Comparison of ENCODE assay signal across 18 mouse cellular contexts in genomic region chr10:67484091-67484745, GRCm38 (mm10).
"Had no signal": no experiment of that assay in that cellular context is flagged by ENCODE, and none has a peak within 500 bp of the region (broad histone marks: within the 10 kb centered on the region; RNA-seq: fewer than 3 reads in every experiment).

No protein-coding gene starts in this region.

- H3K36me3 ChIP-seq: liver, embryonic 15.5 days; midbrain, embryonic 10.5 days; midbrain, embryonic 12.5 days; neural tube, embryonic 13.5 days; neural tube, embryonic 15.5 days; stomach, embryonic 15.5 days had no signal

- H3K4me3 ChIP-seq: liver, embryonic 15.5 days; midbrain, embryonic 10.5 days; midbrain, embryonic 12.5 days; myocyte; neural tube, embryonic 13.5 days; neural tube, embryonic 15.5 days; stomach, embryonic 15.5 days had no signal

- ATAC-seq: liver, postnatal 0 days; midbrain, embryonic 16.5 days had no signal

- H3K27me3 ChIP-seq: liver, embryonic 15.5 days; midbrain, embryonic 12.5 days; neural tube, embryonic 13.5 days; neural tube, embryonic 15.5 days; stomach, embryonic 15.5 days had no signal

- H3K4me1 ChIP-seq: liver, embryonic 15.5 days; midbrain, embryonic 10.5 days; midbrain, embryonic 12.5 days; neural tube, embryonic 13.5 days; neural tube, embryonic 15.5 days; stomach, embryonic 15.5 days had no signal

- DNase-seq: liver, postnatal 0 days; lung, embryonic 14.5 days; lung, postnatal 10 days; lung, postnatal 4 days; midbrain, embryonic 14.5 days; right cerebral cortex, postnatal 4 days; spleen, adult 18-20 months; thymus, adult 2 months; thymus, postnatal 25 days; thymus, postnatal 4 days had no signal
